Mouse (Mus musculus) embryo, embryonic 10 days (tissue): ENCODE data around the gene D430041D05Rik.

Source experiments
- DNase-seq: peaks from one replicate; pipeline ENCODE4 v3.0.0-alpha.2; 2015; ENCODE audit warnings: low spot score

D430041D05Rik gene

GRCm38 (mm10) chr2:104150608-104151397 is 260.0 kb downstream of the D430041D05Rik start:
- DNase-seq = no peak

GRCm38 (mm10) chr2:104147910-104148561 is 262.8 kb downstream of the D430041D05Rik start:
- DNase-seq = no peak

- peak; percentile 36 for DNase-seq
These were observed 264.8 kb downstream of the D430041D05Rik start for GRCm38 (mm10) chr2:104145983-104146382.

GRCm38 (mm10) chr2:104144004-104144403 is 266.8 kb downstream of the D430041D05Rik start:
- no peak for DNase-seq

- DNase-seq = no peak
These were observed 268.7 kb downstream of the D430041D05Rik start for GRCm38 (mm10) chr2:104142140-104142539.

- no peak for DNase-seq
These were observed 274.9 kb downstream of the D430041D05Rik start for GRCm38 (mm10) chr2:104135920-104136319.

- DNase-seq = peak; percentile 92
These were observed 276.4 kb downstream of the D430041D05Rik start for GRCm38 (mm10) chr2:104134150-104135056.

GRCm38 (mm10) chr2:104133042-104133810 is 277.6 kb downstream of the D430041D05Rik start:
- DNase-seq = no peak

- DNase-seq = no peak
These were observed 278.4 kb downstream of the D430041D05Rik start for GRCm38 (mm10) chr2:104132266-104132859.

- peak; percentile 56 for DNase-seq
These were observed 279.8 kb downstream of the D430041D05Rik start for GRCm38 (mm10) chr2:104130969-104131368.

- no peak for DNase-seq
These were observed 280.6 kb downstream of the D430041D05Rik start for GRCm38 (mm10) chr2:104130165-104130564.

GRCm38 (mm10) chr2:104128803-104129531 is 281.8 kb downstream of the D430041D05Rik start:
- DNase-seq = no peak

- DNase-seq = no peak
These were observed 286.7 kb downstream of the D430041D05Rik start for GRCm38 (mm10) chr2:104124071-104124470.

- no peak for DNase-seq
These were observed 287.3 kb downstream of the D430041D05Rik start for GRCm38 (mm10) chr2:104123540-104123939.

- peak; percentile 94 for DNase-seq
These were observed 288.1 kb downstream of the D430041D05Rik start, which contains the start of gene A930018P22Rik for GRCm38 (mm10) chr2:104122505-104123378. TSS of gene A930018P22Rik (plus strand) at chr2:104122769.

- DNase-seq = no peak
These were observed 288.9 kb downstream of the D430041D05Rik start for GRCm38 (mm10) chr2:104121681-104122504.

- no peak for DNase-seq
These were observed 290.5 kb downstream of the D430041D05Rik start for GRCm38 (mm10) chr2:104120312-104120711.

GRCm38 (mm10) chr2:104119097-104119496 is 291.7 kb downstream of the D430041D05Rik start:
- no peak for DNase-seq
